Mouse (Mus musculus): Measurements from ENCODE around the gene Crhr2.

- TF ChIP-seq POLR2A (IDR thresholded peaks at IDR 0.05; ENCODE audit: borderline replicate concordance, extremely low read depth, low read depth, low read length) (no peak), CTCF (IDR thresholded peaks at IDR 0.05; ENCODE audit: insufficient read depth, low read length) (no peak)
These were observed 12.5 kb upstream of the Crhr2 start for GRCm38 (mm10) chr6:55145285-55145684.
